Mouse (Mus musculus): ENCODE results near the gene Zp2. TPM values are rescaled to one million over a fixed set of nuclear protein-coding genes. Genes with fewer than 3 reads are reported as not detected.

The Zp2 gene
- total and polyA plus RNA-seq, 3 experiments: 0.04 TPM; not detected in 2

DNA sequence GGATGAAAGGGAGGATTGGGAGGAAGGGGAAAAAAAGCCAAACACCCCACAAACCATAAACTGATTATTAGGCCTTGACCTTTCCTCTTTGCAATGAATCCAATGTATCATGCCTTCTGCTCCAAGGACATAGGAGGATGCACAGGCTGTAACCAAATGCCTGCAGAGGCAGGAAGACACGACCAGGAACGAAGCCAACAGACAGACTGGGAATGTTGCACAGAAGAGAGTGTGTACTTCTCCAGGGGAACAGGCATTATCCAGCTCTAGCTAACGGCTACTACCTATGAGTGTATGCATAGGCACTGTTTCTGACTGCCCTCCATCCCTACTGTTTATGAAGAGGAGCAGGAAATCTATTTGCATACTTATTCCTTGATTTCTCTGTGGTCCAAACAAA lies 47.1 kb upstream of the Zp2 start:
- Histone ChIP-seq H3K36me3 (replicated peaks in 1 of 2; ENCODE audit: control insufficient read depth in 1 of 2, insufficient read depth in 1 of 2, low read length in 1 of 2) (no peaks in the 10 kb centered on the region), H3K4me3 (replicated peaks in 1 of 3; ENCODE audit: low read depth in 2 of 3, low read length in 2 of 3, poor library complexity in 1 of 3) (no peak overlapping the region), H3K4me2 (ENCODE audit: insufficient read depth, low read depth, poor library complexity, severe bottlenecking) (no peak overlapping the region), H3K9ac (ENCODE audit: insufficient read depth, low read depth) (no peak overlapping the region), H3K4me1 (ENCODE audit: control insufficient read depth in 1 of 2, insufficient read depth in 2 of 2) (no peaks in the 10 kb centered on the region), H3K27ac (ENCODE audit: insufficient read depth, low read depth) (no peak overlapping the region), H3K9me3 (replicated peaks; ENCODE audit: low read length) (no peaks in the 10 kb centered on the region), H3K79me2 (replicated peaks; ENCODE audit: control insufficient read depth, extremely low read depth, insufficient read depth, poor library complexity, severe bottlenecking) (no peaks in the 10 kb centered on the region), H3K27me3 (replicated peaks) (peaks cover 2% of the 10 kb centered on the region)
- no peak for DNase-seq (ENCODE audit: extremely low read depth)
- TF ChIP-seq E2F4 (IDR thresholded peaks at IDR 0.05; ENCODE audit: insufficient replicate concordance, low read depth, low read length): no peak
- TF ChIP-seq USF1 (IDR thresholded peaks at IDR 0.05; ENCODE audit: low read depth, low read length): no peak
- TF ChIP-seq JUN (IDR thresholded peaks at IDR 0.05; ENCODE audit: insufficient read depth, low read depth, low read length): no peak
- no peak for TF ChIP-seq JUND (conservative IDR thresholded peaks at IDR 0.05; ENCODE audit: low read depth, low read length)
- no peak for TF ChIP-seq USF2 (conservative IDR thresholded peaks at IDR 0.05; ENCODE audit: low read depth, low read length)
- no peak for TF ChIP-seq ZNF384 (IDR thresholded peaks at IDR 0.05; ENCODE audit: low read depth, low read length)
- no peak for TF ChIP-seq POLR2AphosphoS2 (IDR thresholded peaks at IDR 0.05; ENCODE audit: low read depth, low read length)
- no peak for TF ChIP-seq ELF1 (IDR thresholded peaks at IDR 0.05; ENCODE audit: low read depth, low read length)
- no peak for TF ChIP-seq MXI1 (IDR thresholded peaks at IDR 0.05; ENCODE audit: low read depth, low read length)
- TF ChIP-seq GABPA (IDR thresholded peaks at IDR 0.05; ENCODE audit: insufficient replicate concordance, low read depth, low read length): no peak
- no peak for TF ChIP-seq POLR2A (IDR thresholded peaks at IDR 0.05; ENCODE audit: low read depth, low read length)
- TF ChIP-seq MAFK (IDR thresholded peaks at IDR 0.05; ENCODE audit: insufficient replicate concordance, low read length): no peak
- TF ChIP-seq SIN3A (IDR thresholded peaks at IDR 0.05; ENCODE audit: low read length): no peak
- TF ChIP-seq ZC3H11A (IDR thresholded peaks at IDR 0.05; ENCODE audit: low read depth, low read length): no peak
- TF ChIP-seq MAZ (IDR thresholded peaks at IDR 0.05; ENCODE audit: low read depth, low read length): no peak
- TF ChIP-seq RCOR1 (conservative IDR thresholded peaks at IDR 0.05; ENCODE audit: low read depth, low read length): no peak
- no peak for TF ChIP-seq NRF1 (IDR thresholded peaks at IDR 0.05; ENCODE audit: low read depth, low read length)
- no peak for TF ChIP-seq EP300 (IDR thresholded peaks at IDR 0.05; ENCODE audit: low read length)
- dilution Hi-C loops (cut with MboI; ENCODE audit: extremely low pct_ligation_motif_present, extremely low pct_unique_long_range_greater_than_20kb, low sequenced_read_pairs): no loop called here
- in situ Hi-C loops (cut with MboI; ENCODE audit: low pct_ligation_motif_present, low pct_unique_long_range_greater_than_20kb, low sequenced_read_pairs): no loop called here

DNA sequence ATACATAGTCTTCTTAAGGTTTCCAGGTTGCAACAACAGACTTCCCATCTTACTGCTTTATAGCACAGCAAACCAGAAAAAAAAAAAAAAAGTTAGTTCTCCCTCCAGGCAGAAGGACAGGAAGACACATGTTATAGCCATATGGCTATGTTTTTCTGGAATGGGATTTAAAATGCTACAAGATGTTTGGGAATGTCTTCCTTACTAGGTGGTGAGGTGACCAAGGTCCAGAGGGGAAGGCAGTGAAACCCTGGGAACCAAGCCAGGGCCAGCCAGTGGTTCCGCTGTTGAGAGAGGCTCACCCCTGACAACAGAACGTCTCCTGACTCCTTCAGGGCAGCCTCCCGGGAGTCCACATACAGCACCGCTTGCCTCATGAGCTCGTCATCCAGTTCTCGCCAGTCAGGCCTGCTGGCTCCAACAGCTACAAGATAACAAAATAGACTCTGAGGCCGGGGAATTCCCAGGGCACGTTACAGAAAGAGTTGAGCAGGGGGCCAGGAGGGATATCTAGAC lies 45.1 kb upstream of the Zp2 start:
- Histone ChIP-seq H3K4me1 (ENCODE audit: control insufficient read depth in 1 of 2, insufficient read depth in 2 of 2) (no peaks in the 10 kb centered on the region), H3K79me2 (replicated peaks; ENCODE audit: control insufficient read depth, extremely low read depth, insufficient read depth, poor library complexity, severe bottlenecking) (no peaks in the 10 kb centered on the region), H3K9ac (ENCODE audit: insufficient read depth, low read depth) (no peak overlapping the region), H3K9me3 (replicated peaks; ENCODE audit: low read length) (no peaks in the 10 kb centered on the region), H3K4me3 (replicated peaks in 1 of 3; ENCODE audit: low read depth in 2 of 3, low read length in 2 of 3, poor library complexity in 1 of 3) (no peak overlapping the region), H3K36me3 (replicated peaks in 1 of 2; ENCODE audit: control insufficient read depth in 1 of 2, insufficient read depth in 1 of 2, low read length in 1 of 2) (no peaks in the 10 kb centered on the region), H3K27ac (ENCODE audit: insufficient read depth, low read depth) (no peak overlapping the region), H3K27me3 (replicated peaks) (peaks cover under 1% of the 10 kb centered on the region), H3K4me2 (ENCODE audit: insufficient read depth, low read depth, poor library complexity, severe bottlenecking) (no peak overlapping the region)
- no peak for TF ChIP-seq NRF1 (IDR thresholded peaks at IDR 0.05; ENCODE audit: low read depth, low read length)
- TF ChIP-seq MAX (IDR thresholded peaks at IDR 0.05; ENCODE audit: low read length): no peak
- no peak for TF ChIP-seq ETS1 (conservative IDR thresholded peaks at IDR 0.05; ENCODE audit: low read depth, low read length)
- TF ChIP-seq ZNF384 (IDR thresholded peaks at IDR 0.05; ENCODE audit: low read depth, low read length): no peak
- no peak for TF ChIP-seq EP300 (IDR thresholded peaks at IDR 0.05; ENCODE audit: low read length)
- no peak for TF ChIP-seq JUN (IDR thresholded peaks at IDR 0.05; ENCODE audit: insufficient read depth, low read depth, low read length)
- no peak for TF ChIP-seq TCF12 (IDR thresholded peaks at IDR 0.05; ENCODE audit: low read depth, low read length)
- no peak for TF ChIP-seq NELFE (IDR thresholded peaks at IDR 0.05; ENCODE audit: low read depth, low read length)
- no peak for TF ChIP-seq RAD21 (IDR thresholded peaks at IDR 0.05; ENCODE audit: low read depth, low read length)
- TF ChIP-seq MXI1 (IDR thresholded peaks at IDR 0.05; ENCODE audit: low read depth, low read length): no peak
- no peak for TF ChIP-seq CHD1 (IDR thresholded peaks at IDR 0.05; ENCODE audit: low read depth, low read length)
- no peak for TF ChIP-seq USF2 (conservative IDR thresholded peaks at IDR 0.05; ENCODE audit: low read depth, low read length)
- TF ChIP-seq POLR2AphosphoS2 (IDR thresholded peaks at IDR 0.05; ENCODE audit: low read depth, low read length): no peak
- no peak for TF ChIP-seq BHLHE40 (IDR thresholded peaks at IDR 0.05; ENCODE audit: low read depth, low read length)
- TF ChIP-seq JUND (conservative IDR thresholded peaks at IDR 0.05; ENCODE audit: low read depth, low read length): no peak
- no peak for TF ChIP-seq HCFC1 (IDR thresholded peaks at IDR 0.05; ENCODE audit: low read depth, low read length)
- no peak for TF ChIP-seq IRF4 (IDR thresholded peaks at IDR 0.05; ENCODE audit: low read depth, low read length)
- in situ Hi-C loops (cut with MboI; ENCODE audit: low pct_ligation_motif_present, low pct_unique_long_range_greater_than_20kb, low sequenced_read_pairs): no loop called here
- no peak for DNase-seq (ENCODE audit: extremely low read depth)
- dilution Hi-C loops (cut with MboI; ENCODE audit: extremely low pct_ligation_motif_present, extremely low pct_unique_long_range_greater_than_20kb, low sequenced_read_pairs): no loop called here

All from CH12.LX (cell line).